Mouse (Mus musculus): ENCODE results near the gene 1700057G04Rik.

- TF ChIP-seq CHD2 (IDR thresholded peaks at IDR 0.05; ENCODE audit: low read depth, low read length) (no peak), ZC3H11A (IDR thresholded peaks at IDR 0.05; ENCODE audit: borderline replicate concordance, low read depth, low read length) (no peak), MAFK (IDR thresholded peaks at IDR 0.05; ENCODE audit: insufficient read depth, low read depth, low read length) (no peak)
Observed at GRCm38 (mm10) chr9:92363478-92363877, 54.3 kb downstream of the 1700057G04Rik start.

Measured in ES-E14 (cell line).